Mouse (Mus musculus) B cell, adult 2 months (primary cell): Measurements from ENCODE around the gene Espn.

Experiments
- DNase-seq, 2 experiments: peaks; one replicate each; pipeline ENCODE4 v3.0.0; 2022

The Espn gene

DNA sequence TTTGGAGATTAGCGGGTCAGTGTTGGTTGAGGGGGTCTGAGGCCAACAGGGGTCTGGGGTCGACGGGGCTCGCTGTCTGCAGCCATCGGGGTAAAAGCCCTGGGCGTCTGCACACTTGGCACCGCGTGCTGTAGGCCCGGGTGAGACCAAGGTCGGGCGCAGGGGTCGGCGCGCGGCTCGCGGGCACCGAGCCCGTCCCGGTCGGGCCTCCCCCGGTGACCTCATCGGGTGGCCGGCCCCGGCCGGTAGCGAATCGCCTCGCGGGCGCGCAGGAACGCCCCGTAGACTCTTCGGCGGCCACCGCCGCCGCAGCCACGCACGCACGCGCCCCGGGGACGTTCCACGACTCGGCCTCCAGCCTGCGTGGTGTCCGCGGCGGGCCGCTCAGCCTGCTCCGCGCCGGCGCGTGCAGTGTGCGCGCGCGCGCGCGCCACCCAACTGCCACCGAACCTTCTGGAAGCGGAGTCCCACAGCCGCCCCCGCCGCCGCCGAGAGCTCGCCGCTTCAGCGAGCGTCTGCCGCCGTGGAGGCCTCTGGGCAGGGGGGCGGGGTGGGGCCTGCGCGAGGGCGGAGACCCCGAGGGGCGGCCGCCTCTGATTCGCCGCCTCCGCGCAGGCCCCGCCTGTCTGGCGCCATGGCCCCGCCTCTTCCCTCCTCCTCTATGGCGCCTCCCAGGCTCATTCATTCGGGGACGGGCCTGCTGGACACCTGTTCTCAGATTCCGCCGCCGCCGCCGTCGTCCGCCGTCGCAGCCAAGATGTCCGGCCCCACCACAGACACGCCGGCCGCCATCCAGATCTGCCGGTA is 25.6 kb upstream of the Espn start, which contains the start of gene Acot7:
Acot7 (plus strand) TSS at position 598 of the 807 bp plus-strand sequence.
- peak; percentile 93 to 94 for DNase-seq

DNA sequence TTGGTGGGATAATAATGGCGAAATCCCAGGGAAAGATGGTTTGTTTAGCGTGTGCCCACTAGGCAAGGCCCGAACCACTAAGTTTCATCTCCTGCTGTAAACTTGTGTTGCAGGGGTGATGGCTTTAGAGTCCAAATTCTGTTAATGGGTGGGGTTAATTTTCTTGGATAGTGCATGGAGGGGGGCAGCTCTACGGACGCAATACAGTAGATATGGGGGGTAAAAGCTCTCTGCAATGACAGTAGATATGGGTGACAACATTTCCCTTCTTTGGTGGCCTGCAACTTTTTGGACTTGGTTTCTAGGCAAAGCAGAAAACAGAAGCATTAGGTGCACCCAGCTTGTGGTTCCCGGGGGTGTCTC is 25.0 kb upstream of the Espn start:
- no peak for DNase-seq

DNA sequence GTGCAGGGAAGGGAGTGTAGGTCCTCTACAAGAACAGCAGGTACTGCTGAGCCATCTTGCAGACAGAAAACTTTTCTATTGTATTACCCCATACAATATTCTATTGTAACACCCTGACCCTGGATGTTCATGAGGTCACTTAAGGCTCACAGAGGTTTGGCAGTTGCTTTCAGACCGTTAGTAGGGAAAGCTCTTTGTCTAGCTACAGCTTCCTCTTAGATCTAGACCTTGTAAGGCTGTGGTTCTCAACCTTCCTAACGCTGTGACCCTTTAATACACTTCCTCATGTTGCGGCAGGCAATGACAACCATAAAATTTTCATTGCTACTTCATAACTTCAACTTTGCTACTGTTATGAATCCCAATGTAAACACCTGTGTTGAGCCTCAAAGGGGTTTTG is 24.5 kb upstream of the Espn start:
- no peak for DNase-seq

DNA sequence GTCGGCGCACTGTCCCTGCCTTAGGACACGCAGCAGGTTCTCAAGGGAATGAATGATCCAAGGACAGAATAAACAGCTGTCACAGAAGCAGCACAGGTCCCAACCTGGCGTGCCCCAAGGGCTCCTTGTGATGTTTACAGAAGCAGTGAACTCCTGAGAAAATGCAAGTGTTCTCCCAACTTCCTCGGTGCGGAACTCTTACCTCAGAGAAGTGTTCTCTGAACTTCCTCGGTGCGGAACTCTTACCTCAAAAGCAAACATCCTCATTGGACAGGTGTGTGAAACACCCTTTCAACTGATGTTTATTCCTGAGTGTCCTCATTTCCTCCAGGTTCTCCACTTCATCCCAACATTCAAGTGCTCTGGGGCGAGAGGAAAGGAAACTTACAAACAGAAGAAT is 21.8 kb upstream of the Espn start:
- no peak for DNase-seq

DNA sequence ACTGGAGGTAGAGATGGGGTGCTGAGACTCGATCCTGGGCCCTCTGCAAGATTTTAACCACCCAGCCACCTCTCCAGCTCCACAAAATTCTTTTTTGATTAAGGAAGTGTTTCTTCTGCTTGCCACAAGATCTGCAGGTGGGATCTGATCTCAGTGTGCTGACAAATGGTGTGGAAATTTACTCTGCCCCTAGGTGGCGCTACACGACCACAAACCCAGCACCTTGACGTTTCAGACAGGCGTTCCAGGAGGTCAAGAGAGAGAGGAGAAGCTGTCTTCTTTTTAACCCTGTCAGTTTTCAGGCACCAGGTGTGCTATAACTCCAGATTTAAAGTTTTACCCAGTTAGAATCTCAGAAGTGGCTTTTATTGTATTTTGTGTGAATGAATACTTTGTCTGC is 20.9 kb upstream of the Espn start:
- peak; percentile 90 to 92 for DNase-seq

DNA sequence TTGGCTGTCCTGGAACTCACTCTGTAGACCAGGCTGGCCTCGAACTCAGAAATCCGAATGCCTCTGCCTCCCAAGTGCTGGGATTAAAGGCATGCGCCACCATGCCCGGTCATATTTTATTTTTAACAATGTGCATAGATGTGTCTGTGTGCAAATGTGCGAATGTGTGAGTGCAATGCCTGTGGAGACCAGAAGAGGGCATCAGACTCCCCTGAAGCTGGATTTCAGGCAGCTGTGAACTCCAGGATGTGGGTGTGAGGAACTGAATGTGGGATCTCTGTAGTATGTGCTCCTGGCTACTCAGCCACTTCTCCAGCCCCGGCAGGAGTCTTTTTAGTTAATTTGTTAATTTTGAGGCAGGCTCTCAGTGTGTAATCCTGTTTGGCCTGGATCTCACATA is 19.4 kb upstream of the Espn start:
- DNase-seq: peak; percentile 19 to 23

DNA sequence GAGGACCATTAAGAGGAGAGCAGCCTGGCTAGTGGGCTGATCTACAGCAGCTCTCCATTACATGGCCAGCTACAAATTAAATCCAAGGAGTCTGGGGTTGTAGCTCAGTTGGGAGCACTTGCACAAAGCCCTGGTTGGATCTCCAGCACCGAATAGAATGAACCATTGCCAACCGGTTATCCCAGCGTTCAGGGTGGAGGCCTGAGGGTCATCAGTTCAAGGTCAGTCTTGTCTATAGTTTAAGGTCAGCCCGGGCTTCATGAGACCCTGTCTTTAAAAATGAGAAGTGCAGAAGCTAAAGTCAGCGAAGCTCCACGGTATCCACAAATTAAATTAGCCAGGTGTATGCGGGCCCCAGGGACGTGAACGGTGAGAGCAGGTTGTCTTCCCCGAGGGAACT is 18.1 kb upstream of the Espn start:
- no peak for DNase-seq

DNA sequence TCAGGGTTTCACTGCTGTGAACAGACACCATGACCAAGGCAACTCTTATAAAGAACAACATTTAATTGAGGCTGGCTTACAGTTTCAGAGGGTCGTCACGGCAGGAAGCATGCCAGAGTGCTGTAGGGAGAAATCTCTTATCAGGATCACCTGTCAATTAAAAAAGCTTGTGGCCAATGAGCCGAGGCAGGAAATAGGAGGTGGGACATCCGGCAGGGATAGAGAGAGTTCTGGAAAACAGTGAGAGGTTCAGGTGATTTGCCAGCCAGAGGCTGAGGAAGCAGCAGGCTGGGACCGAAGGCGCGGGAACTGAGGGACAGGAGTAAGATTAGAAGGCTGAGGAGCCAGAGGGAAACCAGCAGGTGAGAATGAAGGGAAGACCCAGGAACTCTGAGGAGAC is 16.9 kb upstream of the Espn start:
- DNase-seq: no peak

DNA sequence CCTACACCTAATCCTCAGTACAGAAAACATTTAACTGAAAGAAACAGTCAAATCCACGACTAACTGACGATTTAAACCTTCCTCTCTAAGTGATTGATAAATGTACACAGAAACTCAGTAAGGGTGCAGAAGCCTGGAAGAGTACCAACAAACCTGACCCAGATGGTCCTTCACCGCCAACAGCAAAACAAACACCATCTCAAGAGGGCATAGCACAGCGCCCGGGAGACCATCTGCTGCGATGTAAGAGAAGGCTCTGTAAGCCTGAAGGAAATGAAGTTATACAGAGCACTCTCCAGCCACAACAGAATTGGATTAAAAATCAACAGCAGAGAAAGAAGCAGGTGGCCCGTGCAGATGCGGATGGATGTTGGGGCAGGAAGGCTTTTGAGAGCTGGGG is 15.9 kb upstream of the Espn start:
- no peak for DNase-seq

DNA sequence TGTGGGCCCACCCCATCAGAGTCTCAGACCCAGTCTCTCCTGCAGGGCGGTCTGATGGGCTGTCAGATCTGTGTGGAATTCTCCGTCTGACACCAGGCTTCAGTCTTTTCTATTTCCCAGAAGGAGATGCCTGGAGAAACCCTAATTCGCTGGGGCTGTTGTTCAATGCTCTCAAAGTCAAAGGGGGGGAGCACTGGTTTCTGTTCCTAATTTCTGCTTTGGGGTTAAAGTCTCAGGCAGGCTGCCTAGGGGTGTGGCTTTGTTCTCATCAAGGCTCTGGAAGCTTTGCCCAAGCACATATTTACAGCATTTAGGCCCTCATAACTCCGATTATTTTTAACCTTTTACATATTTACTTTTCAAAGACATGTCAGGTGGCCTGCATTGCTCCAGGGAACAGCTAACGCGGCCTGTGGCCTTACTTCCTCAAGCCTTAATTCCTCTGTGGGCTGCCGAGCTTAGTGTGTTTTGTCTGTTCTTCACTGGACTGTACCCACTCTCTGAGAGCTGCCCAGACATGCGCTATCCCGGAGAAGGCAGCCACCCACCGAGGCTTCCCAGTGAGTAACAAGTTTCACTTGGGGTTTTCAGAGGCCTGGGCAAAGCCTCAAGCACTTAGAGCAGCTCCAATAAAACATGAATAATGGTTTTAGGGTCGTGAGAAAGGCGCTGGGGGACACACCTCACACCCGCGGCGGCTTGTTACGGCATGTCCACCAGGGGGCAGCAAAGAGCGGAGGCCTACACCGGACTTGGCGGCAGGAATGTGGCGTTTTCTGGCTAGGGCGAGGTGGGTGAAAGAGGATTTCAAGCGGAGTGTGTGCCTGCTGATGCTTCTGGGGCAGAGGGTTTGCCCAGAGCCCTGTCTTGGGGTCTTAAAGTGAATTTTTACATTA is 13.1 kb upstream of the Espn start:
- peak; percentile 87 to 89 for DNase-seq

DNA sequence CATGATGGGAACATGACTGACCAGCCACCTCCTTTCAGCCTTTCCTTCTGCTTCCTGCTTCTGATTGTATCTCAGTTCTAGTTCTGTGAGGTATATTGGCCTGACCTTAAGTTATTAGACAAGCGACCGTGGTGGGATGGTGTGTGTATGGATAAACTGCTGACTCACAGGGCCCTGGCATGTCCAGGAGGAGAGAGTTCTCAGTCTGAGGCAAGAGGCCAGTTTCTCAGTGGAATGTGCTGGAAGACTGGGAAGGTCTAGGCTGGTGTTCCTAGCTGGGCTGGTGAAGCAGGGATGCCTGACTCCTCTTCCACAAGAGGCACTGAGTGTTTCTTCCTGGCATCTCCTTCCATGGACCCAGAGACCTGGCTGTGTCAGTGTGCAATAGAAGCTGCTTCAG is 10.6 kb upstream of the Espn start:
- DNase-seq: no peak

DNA sequence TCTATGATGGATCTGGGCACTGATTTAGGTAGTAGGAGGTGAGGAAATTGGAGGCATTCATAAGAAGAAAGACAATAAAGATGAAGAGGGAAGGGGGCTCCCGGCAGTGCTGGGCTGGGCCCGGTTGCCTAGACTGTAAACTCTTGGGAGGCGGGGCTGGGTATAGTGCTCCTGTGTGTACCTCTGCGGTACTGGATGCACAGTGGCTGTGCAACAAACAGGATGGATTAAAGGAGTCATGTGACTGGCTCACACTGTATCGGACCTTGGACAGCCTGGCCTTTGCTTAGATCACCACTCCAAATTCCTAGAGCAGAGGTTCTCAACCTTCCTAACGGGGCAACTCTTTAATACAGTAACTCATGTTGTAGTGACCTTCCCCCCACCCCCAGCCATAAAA is 9.4 kb upstream of the Espn start:
- DNase-seq: no peak

DNA sequence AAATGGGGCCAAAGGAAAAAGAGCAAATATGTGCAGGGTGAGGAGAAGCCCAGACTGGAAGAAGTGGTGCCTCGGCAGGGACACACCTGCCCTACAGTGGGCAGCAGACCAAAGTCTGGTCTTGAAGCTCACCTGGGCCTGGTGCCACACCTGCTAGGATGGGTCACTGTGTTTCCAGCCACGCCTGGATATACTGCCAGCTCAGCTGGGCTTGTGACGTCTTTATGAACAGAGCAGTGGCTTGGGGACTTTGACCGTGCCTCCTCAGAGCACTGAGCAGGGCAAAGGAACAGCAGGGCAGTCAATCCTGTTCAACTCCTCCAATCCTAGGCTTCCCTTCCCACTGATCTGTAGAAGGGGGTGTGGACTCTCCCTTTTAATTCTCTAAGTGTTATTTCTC is 8.6 kb upstream of the Espn start:
- no peak for DNase-seq

DNA sequence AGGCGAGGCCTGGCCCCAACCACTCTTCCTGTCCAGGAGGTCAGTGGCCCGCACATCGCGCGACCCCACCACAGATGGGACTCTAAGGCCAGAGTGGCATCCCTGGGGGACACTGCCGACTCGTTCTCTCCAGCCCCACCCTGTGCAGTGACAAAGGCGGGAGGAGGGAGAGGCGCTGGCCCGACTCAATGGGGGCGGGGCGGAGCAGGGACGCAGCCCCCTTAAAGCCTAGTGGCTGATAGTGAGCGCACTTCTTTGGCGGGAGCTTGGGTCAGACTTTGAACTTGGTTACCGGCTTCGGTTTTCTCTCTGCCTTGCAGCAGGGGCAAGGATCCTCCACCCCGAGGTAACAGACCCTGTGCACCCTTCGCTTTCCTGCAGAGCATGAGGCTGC is 7.1 kb upstream of the Espn start:
- peak in 1 of 2 experiments; percentile 13 for DNase-seq

DNA sequence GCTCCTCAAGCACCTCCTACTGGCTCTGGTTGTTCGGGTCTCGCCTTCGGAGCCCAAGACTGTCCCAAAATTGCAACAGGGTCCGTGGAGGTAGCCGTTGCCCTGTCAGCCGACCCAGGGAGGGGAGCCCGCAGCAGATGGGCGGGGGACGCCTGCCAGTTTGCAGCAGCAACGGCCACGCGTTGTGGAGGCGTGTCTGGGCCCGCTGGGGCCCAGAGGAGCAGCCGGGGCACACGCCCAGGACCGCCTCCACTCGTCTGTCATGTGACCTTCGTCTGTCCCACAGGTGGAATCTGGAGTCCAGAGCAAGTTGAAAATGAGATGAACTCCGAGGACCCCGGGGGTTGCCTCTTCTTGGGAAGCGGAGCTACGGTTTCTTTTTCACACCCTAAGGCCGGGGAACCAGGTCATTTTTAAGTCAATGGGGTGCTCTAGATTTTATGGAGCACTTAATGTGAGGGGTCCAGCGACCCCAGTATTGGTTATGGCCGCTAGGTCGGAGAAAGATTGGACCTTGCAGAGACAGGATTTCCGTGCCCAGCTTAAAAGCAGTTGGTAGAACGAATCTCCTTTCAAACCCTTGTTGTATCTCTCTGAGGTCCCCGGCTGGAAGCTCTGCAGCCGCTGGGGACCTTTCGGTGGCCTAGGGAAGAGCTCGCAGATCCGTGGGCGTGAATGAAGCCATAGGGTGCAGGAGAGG is 6.6 kb upstream of the Espn start, which contains the start of gene Hes2:
Hes2 (plus strand) TSS at position 283 of the 700 bp plus-strand sequence.
- peak; percentile 19 to 25 for DNase-seq

DNA sequence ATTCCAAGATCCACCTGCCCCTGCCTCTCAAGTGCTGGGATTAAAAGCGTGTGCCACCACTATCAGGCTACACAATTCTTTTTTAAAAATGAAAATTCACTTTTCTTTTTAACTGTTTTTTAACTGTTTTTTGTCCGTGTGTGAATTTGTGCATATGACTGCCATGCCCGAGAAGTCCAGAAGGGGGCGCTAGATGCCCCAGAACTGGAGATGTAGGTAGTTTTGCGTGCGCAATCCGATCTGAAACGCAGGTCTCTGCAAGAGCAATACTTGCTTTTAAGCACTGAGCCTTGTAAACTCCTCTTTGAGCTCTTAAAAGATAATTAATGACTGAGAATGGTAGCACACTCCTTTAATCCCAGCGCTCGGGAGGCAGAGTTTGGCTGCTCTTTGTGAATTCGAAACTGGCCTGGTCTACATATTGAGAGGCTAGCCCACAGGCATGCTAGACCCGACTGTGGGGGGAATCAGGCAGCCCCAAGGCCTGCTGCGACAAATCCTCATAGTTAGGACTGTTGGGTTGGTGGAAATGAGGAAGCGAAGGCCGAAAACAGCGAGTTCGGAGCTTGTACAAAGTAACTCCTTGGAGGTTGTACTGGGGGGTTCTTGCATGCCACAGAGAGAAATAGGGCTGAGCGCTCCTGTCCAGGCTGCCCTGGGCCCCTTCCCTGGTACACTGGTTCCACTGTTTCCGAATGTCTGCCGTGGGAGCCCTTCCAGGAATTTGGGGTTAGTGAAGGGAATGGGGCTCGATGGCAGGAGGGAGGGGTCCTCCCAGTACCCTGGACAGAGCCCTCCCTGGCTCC is 5.8 kb upstream of the Espn start:
- DNase-seq: peak; percentile 85

DNA sequence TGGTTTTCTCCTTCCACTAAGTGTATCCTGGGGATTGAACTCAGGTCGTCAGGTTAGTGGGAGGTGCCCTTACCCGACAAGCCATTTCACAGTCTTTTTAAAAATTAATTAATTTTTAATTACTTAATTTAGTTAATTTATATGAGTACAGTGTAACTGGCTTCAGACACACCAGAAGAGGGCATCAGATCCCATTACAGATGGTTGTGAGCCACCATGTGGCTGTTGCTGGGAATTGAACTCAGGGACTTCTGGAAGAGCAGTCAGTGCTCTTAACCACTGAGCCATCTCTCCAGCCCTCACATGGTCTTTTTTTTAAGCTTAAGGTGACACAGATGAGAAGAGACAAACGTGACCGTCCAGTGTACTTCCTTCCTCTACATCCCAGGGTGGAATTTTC is 2.8 kb upstream of the Espn start:
- DNase-seq: no peak

DNA sequence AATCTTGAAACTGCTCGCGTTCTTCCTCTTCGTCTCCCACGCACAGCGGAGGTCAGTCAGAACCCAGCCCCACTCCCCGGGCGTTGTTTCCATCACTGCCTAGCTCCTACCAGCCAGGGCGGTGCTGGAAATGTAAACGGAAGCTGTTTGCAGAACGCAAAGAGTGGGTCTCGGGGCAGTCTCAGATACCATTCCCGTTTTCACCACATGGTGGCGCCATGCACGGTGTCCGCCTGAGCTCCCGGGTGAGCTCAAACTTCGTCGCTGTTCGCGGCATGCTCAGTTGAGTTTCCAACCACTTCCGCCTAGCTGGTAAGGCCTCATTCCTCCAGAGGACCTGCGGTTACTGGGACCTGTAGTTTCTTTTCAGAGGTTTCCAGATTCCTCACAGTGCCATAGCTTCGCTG is 1.6 kb upstream of the Espn start:
- peak; percentile 97 for DNase-seq

DNA sequence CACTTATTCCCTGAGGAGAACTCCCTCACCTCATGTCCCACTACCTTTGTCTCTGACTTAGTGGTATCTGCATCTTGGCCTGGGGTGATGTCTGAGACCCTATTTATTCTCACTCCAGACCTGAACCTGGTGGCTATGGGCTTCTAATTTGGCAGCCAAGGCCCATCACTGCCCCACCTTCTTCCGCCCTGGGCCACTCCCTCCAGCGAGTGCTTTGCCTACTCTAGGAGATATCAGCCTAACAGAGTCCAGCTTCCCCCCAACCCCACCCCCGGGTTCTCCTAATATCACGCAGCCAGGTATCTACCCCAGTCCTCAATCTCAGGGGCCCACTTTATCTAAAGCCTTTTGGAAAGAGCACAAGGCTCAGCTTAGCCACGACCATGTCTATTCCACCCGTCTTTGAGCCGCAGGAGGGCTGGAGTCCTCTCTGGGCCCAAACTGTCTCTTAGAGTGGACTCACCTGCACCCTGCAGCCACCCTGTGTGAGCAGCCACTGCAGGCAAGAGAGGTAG is 663 bp downstream of the Espn start:
- no peak for DNase-seq

DNA sequence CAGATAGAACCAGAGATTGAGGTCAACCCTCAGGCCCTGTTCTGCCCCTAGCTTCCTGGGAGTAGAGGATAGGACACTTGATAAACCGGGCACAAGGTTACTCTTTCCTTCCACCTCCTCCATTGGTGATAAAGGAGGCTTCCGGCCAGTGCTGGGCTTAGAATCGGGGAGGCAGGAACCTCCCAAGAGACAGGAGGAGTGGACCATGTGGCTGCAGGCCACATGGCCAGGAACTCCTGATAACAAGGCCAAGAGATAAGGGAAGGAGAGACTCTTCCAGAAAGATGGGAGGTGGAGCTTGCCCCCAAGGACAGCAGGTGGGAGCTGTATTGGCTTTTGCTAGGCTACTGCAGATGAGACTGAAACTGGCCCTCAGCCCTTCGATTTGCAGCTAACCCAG is 1.6 kb downstream of the Espn start:
- DNase-seq: no peak

DNA sequence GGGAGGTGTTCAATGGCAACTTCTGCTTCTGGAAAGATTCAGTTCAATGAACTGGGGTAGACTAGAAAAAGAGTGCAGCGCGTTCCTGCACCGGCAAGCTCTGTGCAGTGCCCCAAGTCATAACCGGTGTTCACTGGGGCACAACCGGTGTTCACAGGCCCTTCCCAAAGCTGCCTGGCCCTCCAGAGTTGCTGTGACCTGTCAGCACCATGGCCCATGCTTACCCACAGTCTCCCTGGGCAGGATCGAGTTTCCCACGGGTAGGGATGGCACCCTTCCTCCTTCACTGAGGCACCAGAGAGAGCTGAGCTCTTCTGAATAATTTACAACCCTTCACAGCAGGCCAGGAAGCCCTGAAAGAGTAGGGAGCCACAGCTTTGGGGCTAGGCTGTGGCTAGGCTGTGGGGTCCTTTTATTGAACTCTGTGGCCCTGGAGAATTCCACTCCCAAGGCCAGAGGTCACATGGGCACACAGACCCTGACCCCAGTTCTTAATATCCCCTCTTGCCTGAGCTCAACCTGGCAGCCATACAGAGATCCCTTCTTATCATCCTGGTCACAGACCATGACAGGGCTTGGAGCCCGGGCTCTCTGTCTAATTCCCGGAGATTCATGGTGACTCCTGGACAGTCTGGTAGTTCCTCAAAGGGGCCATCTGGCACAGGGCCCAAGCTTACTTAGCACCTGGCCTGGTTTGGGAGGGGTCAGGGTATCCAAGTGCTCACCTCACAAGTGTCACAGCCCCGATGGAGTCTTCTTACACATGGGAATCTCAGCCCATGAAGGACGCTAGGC is 5.9 kb downstream of the Espn start:
- no peak for DNase-seq
